Mouse (Mus musculus) small intestine, adult 2 months (tissue): ENCODE results near the gene Hist1h4a.

ENCODE experiments used
- CTCF ChIP-seq: fragments of 200-500 bp; IDR thresholded peaks from 2 replicates; pipeline ENCODE4 v1.5.1; 2012; ENCODE audit warnings: low read depth, mild to moderate bottlenecking, control low read depth, inconsistent platforms, low read length, moderate library complexity, mixed read lengths; ENCODE audit not compliant: insufficient replicate concordance, insufficient read length; ENCODE audit errors: extremely low read depth
- POLR2A ChIP-seq: fragments of 200-500 bp; IDR thresholded peaks from 2 replicates; pipeline ENCODE4 v1.6.1; 2012; ENCODE audit warnings: low read depth, mild to moderate bottlenecking, control low read depth, inconsistent platforms, low read length, moderate library complexity

DNA sequence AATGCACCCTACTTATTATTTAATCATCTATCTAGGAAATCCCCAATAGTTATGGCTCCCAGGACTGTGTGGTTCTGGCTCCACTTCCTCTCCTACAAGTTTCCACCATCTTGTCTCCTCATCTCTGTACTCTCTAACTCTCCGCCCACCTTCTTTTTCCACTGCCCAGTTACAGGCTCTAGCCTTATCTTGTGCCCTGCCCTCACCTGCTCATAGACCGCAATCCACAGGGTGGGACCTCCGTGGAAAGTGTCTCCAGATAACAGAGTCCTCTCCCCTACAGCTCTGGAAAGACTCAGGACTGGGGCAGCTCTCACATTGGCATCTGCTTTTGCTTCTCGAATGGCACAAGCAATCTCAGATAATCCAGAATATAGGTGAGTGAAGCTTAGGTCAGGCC, 18.0 kb upstream of the Hist1h4a start:
- no peak for TF ChIP-seq CTCF
- peak; percentile 28; the same call in 1 of the 2 replicates for TF ChIP-seq POLR2A
